Mouse (Mus musculus): ENCODE data around the gene Afm. TPM values are rescaled to one million over a fixed set of nuclear protein-coding genes. Genes with fewer than 3 reads are reported as not detected.

The Afm gene
- polyA plus RNA-seq, 1 experiment from 2014 or later: 2.2 TPM

- Histone ChIP-seq H3K27me3 (ENCODE audit: control insufficient read depth, insufficient read depth, low read length) (no peaks in the 10 kb centered on the region), H3K9ac (ENCODE audit: low read length) (no peak overlapping the region), H3K4me1 (replicated peaks; ENCODE audit: control insufficient read depth, insufficient read depth) (no peaks in the 10 kb centered on the region; the same call in 1 of the 2 replicates), H3K36me3 (ENCODE audit: control insufficient read depth, insufficient read depth, low read length) (no peaks in the 10 kb centered on the region), H3K27ac (replicated peaks) (no peak overlapping the region), H3K4me3 (ENCODE audit: low read depth, low read length) (no peak overlapping the region), H3K9me3 (ENCODE audit: control insufficient read depth, low read length) (no peaks in the 10 kb centered on the region), H3K4me2 (replicated peaks; ENCODE audit: low read depth) (no peak overlapping the region)
- DNase-seq (ENCODE audit: low spot score): peak; percentile 48
- 15% methylated on average over 6 of the region's 6 CpGs for WGBS
- TF ChIP-seq EP300 (optimal IDR thresholded peaks at IDR 0.05): no peak
- peak; percentile 83 for TF ChIP-seq CTCF (IDR thresholded peaks at IDR 0.05; ENCODE audit: low read depth)
- ATAC-seq (ENCODE audit: low FRiP score, low TSS enrichment): 0 out of 2 replicates have a peak, but pooled peaks have one; percentile 3
Measured at GRCm38 (mm10) chr5:90601469-90601868, 82.7 kb downstream of the Afm start.

Other genes starting within 250 kb of the Afm start
- 12.5 and 12.9 TPM in 2 replicates for gene Ankrd17, start 152.4 kb upstream of the Afm start, polyA plus RNA-seq (2015; fragmentation: Nextera tagmentation; extraction: Ambion mirVana)
- gene Gm9958, start 151.7 kb upstream of the Afm start, polyA plus RNA-seq (2015; fragmentation: Nextera tagmentation; extraction: Ambion mirVana): 4.1 and 5.4 TPM in 2 replicates
- gene Alb, start 58.0 kb upstream of the Afm start, polyA plus RNA-seq (2015; fragmentation: Nextera tagmentation; extraction: Ambion mirVana): 23.6 and 39.8 TPM in 2 replicates
- 25.1 and 56.2 TPM in 2 replicates for gene Afp, start 28.2 kb upstream of the Afm start, polyA plus RNA-seq (2015; fragmentation: Nextera tagmentation; extraction: Ambion mirVana)
- 0.16 TPM in 1 of 2 replicates, not detected in the other for gene 5830473C10Rik, start 42.2 kb downstream of the Afm start, polyA plus RNA-seq (2015; fragmentation: Nextera tagmentation; extraction: Ambion mirVana)
- 14.5 and 14.9 TPM in 2 replicates for gene Rassf6, start 121.7 kb downstream of the Afm start, polyA plus RNA-seq (2015; fragmentation: Nextera tagmentation; extraction: Ambion mirVana)
- 0.05 and 0.10 TPM in 2 replicates for gene Cxcl5, start 240.4 kb downstream of the Afm start, polyA plus RNA-seq (2015; fragmentation: Nextera tagmentation; extraction: Ambion mirVana)
- 4.4 and 16.9 TPM in 2 replicates for gene Ppbp, start 249.6 kb downstream of the Afm start, polyA plus RNA-seq (2015; fragmentation: Nextera tagmentation; extraction: Ambion mirVana)

All from stomach, postnatal 0 days (tissue).